27 mouse cellular contexts compared by ENCODE assay signal in the genomic region with DNA sequence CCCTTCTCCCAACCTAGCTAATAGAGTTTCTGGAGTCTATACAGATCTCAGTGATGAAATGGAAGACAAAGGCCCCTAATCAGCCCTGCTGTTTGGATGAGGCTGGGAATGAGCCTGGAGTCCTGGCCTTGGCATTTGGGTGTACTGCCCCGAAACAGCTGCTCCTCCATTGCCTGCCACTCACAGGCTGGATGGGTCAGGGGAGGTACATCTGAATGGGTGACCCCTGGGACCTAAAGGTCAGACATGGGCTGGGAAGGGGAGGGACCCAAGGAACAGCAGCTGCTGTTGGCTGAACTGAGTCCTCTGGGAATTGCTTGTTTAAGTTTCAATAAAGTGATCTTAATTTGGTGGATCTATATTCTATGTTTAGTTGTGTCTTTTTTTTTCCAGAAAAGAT.
A peak's percentile ranks its signal among the peaks of the same experiment; 100 is the strongest.
DNase-seq lines count a peak whose midpoint lies in the region; ATAC-seq and TF ChIP-seq lines count a peak whose summit lies in the region.
"Had no signal": no experiment of that assay in that cellular context is flagged by ENCODE, and none has a peak within 500 bp of the region (broad histone marks: within the 10 kb centered on the region; RNA-seq: fewer than 3 reads in every experiment).

No protein-coding gene starts in this region.

- H3K9me3 ChIP-seq in forebrain, embryonic 10.5 days = no peaks in the 10 kb centered on the region
- no peaks in the 10 kb centered on the region for H3K9me3 ChIP-seq in forebrain, embryonic 13.5 days (replicated peaks)
- no peaks in the 10 kb centered on the region for H3K9me3 ChIP-seq in neural tube, embryonic 15.5 days (replicated peaks)
- H3K9me3 ChIP-seq in neural tube, embryonic 11.5 days (ENCODE audit: control insufficient read depth, low read length) = no peaks in the 10 kb centered on the region
- H3K9me3 ChIP-seq: embryonic facial prominence, embryonic 13.5 days; intestine, embryonic 15.5 days; limb, embryonic 10.5 days; liver, embryonic 15.5 days; lung, embryonic 15.5 days; stomach, embryonic 15.5 days had no signal

- H3K4me3 ChIP-seq in forebrain, embryonic 10.5 days = no peak overlapping the region
- no peak overlapping the region for H3K4me3 ChIP-seq in forebrain, embryonic 13.5 days
- no peak overlapping the region for H3K4me3 ChIP-seq in neural tube, embryonic 15.5 days (replicated peaks)
- H3K4me3 ChIP-seq in neural tube, embryonic 11.5 days (ENCODE audit: low read depth, low read length) = no peak overlapping the region
- no peak overlapping the region for H3K4me3 ChIP-seq in gastrocnemius, adult 2 months
- H3K4me3 ChIP-seq: embryonic facial prominence, embryonic 13.5 days; intestine, embryonic 15.5 days; limb, embryonic 10.5 days; liver, embryonic 15.5 days; lung, embryonic 15.5 days; megakaryocyte, embryonic 14.5 days; stomach, embryonic 15.5 days had no signal

- TF ChIP-seq CTCF in gastrocnemius, adult 2 months (IDR thresholded peaks at IDR 0.05) = no peak

- no peak for ATAC-seq in forebrain, embryonic 13.5 days
- no peak for ATAC-seq in neural tube, embryonic 15.5 days (ENCODE audit: low FRiP score)
- ATAC-seq in neural tube, embryonic 11.5 days (ENCODE audit: insufficient read depth, low FRiP score, low TSS enrichment) = no peak
- ATAC-seq: activated CD4-positive, CD25-positive, alpha-beta regulatory T cell, adult 4 months; forebrain, postnatal 0 days; hindbrain, embryonic 16.5 days; intestine, embryonic 15.5 days; Patski had no signal

- peaks cover 19% of the 10 kb centered on the region for H3K4me1 ChIP-seq in forebrain, embryonic 10.5 days
- peaks cover 3% of the 10 kb centered on the region for H3K4me1 ChIP-seq in forebrain, embryonic 13.5 days
- H3K4me1 ChIP-seq in neural tube, embryonic 15.5 days = no peaks in the 10 kb centered on the region
- no peaks in the 10 kb centered on the region for H3K4me1 ChIP-seq in neural tube, embryonic 11.5 days (ENCODE audit: control insufficient read depth, insufficient read depth, low read length)
- H3K4me1 ChIP-seq: embryonic facial prominence, embryonic 13.5 days; intestine, embryonic 15.5 days; liver, embryonic 15.5 days; lung, embryonic 15.5 days; megakaryocyte, embryonic 14.5 days; stomach, embryonic 15.5 days had no signal

- intact Hi-C loops in gastrocnemius, adult 2 months (cut with DNase I) = no loop called here

- no peaks in the 10 kb centered on the region for H3K27me3 ChIP-seq in forebrain, embryonic 10.5 days (ENCODE audit: poor library complexity, severe bottlenecking)
- H3K27me3 ChIP-seq in forebrain, embryonic 13.5 days = no peaks in the 10 kb centered on the region
- H3K27me3 ChIP-seq in neural tube, embryonic 15.5 days (replicated peaks) = no peaks in the 10 kb centered on the region
- no peaks in the 10 kb centered on the region for H3K27me3 ChIP-seq in neural tube, embryonic 11.5 days (ENCODE audit: control insufficient read depth, insufficient read depth, low read length)
- H3K27me3 ChIP-seq: embryonic facial prominence, embryonic 13.5 days; intestine, embryonic 15.5 days; liver, embryonic 15.5 days; lung, embryonic 15.5 days; megakaryocyte, embryonic 14.5 days; Patski; stomach, embryonic 15.5 days had no signal

- H3K9ac ChIP-seq in forebrain, embryonic 13.5 days = no peak overlapping the region
- H3K9ac ChIP-seq in neural tube, embryonic 15.5 days (replicated peaks) = no peak overlapping the region
- H3K9ac ChIP-seq in neural tube, embryonic 11.5 days (ENCODE audit: low read length) = no peak overlapping the region
- H3K9ac ChIP-seq: embryonic facial prominence, embryonic 13.5 days; forebrain, postnatal 0 days; intestine, embryonic 15.5 days; liver, embryonic 15.5 days; lung, embryonic 15.5 days; stomach, embryonic 15.5 days had no signal

- H3K36me3 ChIP-seq in forebrain, embryonic 10.5 days (replicated peaks) = no peaks in the 10 kb centered on the region
- no peaks in the 10 kb centered on the region for H3K36me3 ChIP-seq in forebrain, embryonic 13.5 days (ENCODE audit: poor library complexity, severe bottlenecking)
- H3K36me3 ChIP-seq in neural tube, embryonic 15.5 days = no peaks in the 10 kb centered on the region
- no peaks in the 10 kb centered on the region for H3K36me3 ChIP-seq in neural tube, embryonic 11.5 days (ENCODE audit: control insufficient read depth, insufficient read depth, low read length)
- H3K36me3 ChIP-seq: embryonic facial prominence, embryonic 13.5 days; intestine, embryonic 15.5 days; limb, embryonic 10.5 days; liver, embryonic 15.5 days; lung, embryonic 15.5 days; stomach, embryonic 15.5 days had no signal

- WGBS in forebrain, embryonic 10.5 days = 14% methylated on average over 1 of the region's 1 CpGs
- 8% methylated on average over 1 of the region's 1 CpGs for WGBS in forebrain, embryonic 13.5 days
- WGBS in neural tube, embryonic 15.5 days = 7% methylated on average over 1 of the region's 1 CpGs
- 13% methylated on average over 1 of the region's 1 CpGs for WGBS in neural tube, embryonic 11.5 days

- no peak overlapping the region for H3K4me2 ChIP-seq in forebrain, embryonic 13.5 days
- no peak overlapping the region for H3K4me2 ChIP-seq in neural tube, embryonic 15.5 days
- H3K4me2 ChIP-seq in neural tube, embryonic 11.5 days (ENCODE audit: low read depth) = no peak overlapping the region
- H3K4me2 ChIP-seq: embryonic facial prominence, embryonic 13.5 days; intestine, embryonic 15.5 days; liver, embryonic 15.5 days; lung, embryonic 15.5 days; stomach, embryonic 15.5 days had no signal

- DNase-seq in forebrain, embryonic 10.5 days (ENCODE audit: extremely low spot score, low spot score) = peak; percentile 34
- DNase-seq in neural tube, embryonic 10.5 days (ENCODE audit: extremely low spot score, low spot score) = peak; percentile 35
- DNase-seq in neural tube, embryonic 11.5 days (ENCODE audit: low spot score) = peak; percentile 46
- DNase-seq in gastrocnemius, adult 2 months = no peak
- no peak for DNase-seq in gastrocnemius, postnatal 4 days (ENCODE audit: low spot score in 2 of 2)
- DNase-seq: adrenal gland, adult 8-10 months; cerebellum, adult 8-10 months; forebrain, postnatal 0 days; gastrocnemius, postnatal 36 days; kidney, adult 8-10 months; kidney, postnatal 14 days; liver; lung, postnatal 36 days; right cerebral cortex, postnatal 4 days; thymus, postnatal 25 days had no signal

- peak overlapping the region; percentile 48; the same call in 1 of the 2 replicates for H3K27ac ChIP-seq in forebrain, embryonic 10.5 days
- no peak overlapping the region for H3K27ac ChIP-seq in forebrain, embryonic 13.5 days
- no peak overlapping the region for H3K27ac ChIP-seq in neural tube, embryonic 15.5 days (replicated peaks)
- no peak overlapping the region for H3K27ac ChIP-seq in neural tube, embryonic 11.5 days (ENCODE audit: low read depth, low read length)
- no peak overlapping the region for H3K27ac ChIP-seq in gastrocnemius, adult 2 months
- H3K27ac ChIP-seq: embryonic facial prominence, embryonic 13.5 days; intestine, embryonic 15.5 days; limb, embryonic 10.5 days; liver, embryonic 15.5 days; lung, embryonic 15.5 days; stomach, embryonic 15.5 days had no signal

Comparison
In these comparisons a context has a peak if more than half of its experiments do, and no peak if none do; other contexts are left out.
1. DNase-seq: peak in forebrain, embryonic 10.5 days (single experiment), neural tube, embryonic 10.5 days (single experiment) and neural tube, embryonic 11.5 days (single experiment); none in gastrocnemius, adult 2 months (single experiment) and gastrocnemius, postnatal 4 days (0 of 2).